Mouse (Mus musculus) hindbrain, postnatal 0 days (tissue): ENCODE results near the gene Kif7. TPM values are rescaled to one million over a fixed set of nuclear protein-coding genes. Genes with fewer than 3 reads are reported as not detected.

ENCODE experiments used
- ATAC-seq: fragments of 200-750 bp; cut with Nextera tagmentation; 2 replicates; pipeline ENCODE4 v1.8.0; 2017; ENCODE audit warnings: mild to moderate bottlenecking, moderate TSS enrichment, moderate library complexity
- DNase-seq: peaks from one replicate; pipeline ENCODE4 v3.0.0-alpha.2; 2015; ENCODE audit warnings: low spot score
- H3K27ac ChIP-seq: fragments of 300-500 bp; sonication (generic); 2 replicates; pipeline ENCODE4 v1.5.1; 2014; ENCODE audit warnings: mild to moderate bottlenecking
- H3K27me3 ChIP-seq: fragments of 300-500 bp; sonication (generic); 2 replicates; pipeline ENCODE4 v1.6.1; 2014; ENCODE audit warnings: low read length, mixed read lengths; ENCODE audit not compliant: insufficient read depth
- H3K36me3 ChIP-seq: fragments of 300-500 bp; sonication (generic); 2 replicates; pipeline ENCODE4 v1.6.1; 2014; ENCODE audit warnings: low read length, mixed read lengths; ENCODE audit not compliant: insufficient read depth
- H3K4me1 ChIP-seq: fragments of 300-500 bp; sonication (generic); 2 replicates; pipeline ENCODE4 v1.6.1; 2014; ENCODE audit warnings: antibody characterized with exemption, low read length, mixed read lengths; ENCODE audit not compliant: insufficient read depth
- H3K4me2 ChIP-seq: fragments of 300-500 bp; sonication (generic); 2 replicates; pipeline ENCODE4 v1.6.1; 2014; ENCODE audit warnings: low read depth, mild to moderate bottlenecking, low read length, moderate library complexity, mixed read lengths
- H3K4me3 ChIP-seq: fragments of 300-500 bp; sonication (generic); 2 replicates; pipeline ENCODE4 v1.5.1; 2014; ENCODE audit warnings: low read length
- H3K9ac ChIP-seq: fragments of 300-500 bp; sonication (generic); replicated peaks from 2 replicates; pipeline ENCODE4 v1.6.1; 2014; ENCODE audit warnings: mild to moderate bottlenecking, low read length, moderate library complexity, mixed read lengths
- H3K9me3 ChIP-seq: fragments of 300-500 bp; sonication (generic); 2 replicates; pipeline ENCODE4 v1.6.1; 2016; ENCODE audit warnings: low read length, mixed read lengths
- CTCF ChIP-seq: IDR thresholded peaks from 2 replicates; pipeline ENCODE4 v1.5.1; 2016; ENCODE audit warnings: antibody characterized with exemption, control low read depth, low read depth
- WGBS: fragments of 180-500 bp; shearing (Covaris S2); extraction: QIAGEN DNeasy Blood & Tissue Kit; methylation state at CpG from one replicate; pipeline ENCODE4 v1.1.7; 2014; 5-methylcytosine and 5-hydroxymethylcytosine counted together
- polyA plus RNA-seq: library from polyadenylated mRNA; unstranded; fragments of >200 nt; fragmentation: Nextera tagmentation; extraction: Ambion mirVana; gene quantifications from 2 replicates; pipeline ENCODE4 v1.2.1, GENCODE M21; 2015
- total RNA-seq: library from RNA; depleted of rRNA; stranded (reverse); fragments of >200 nt; gene quantifications from 2 replicates; pipeline ENCODE4 v1.2.3, GENCODE M21; 2014

The Kif7 gene
- total and polyA plus RNA-seq, 2 experiments from 2014 or later: 1.9 to 7.3 TPM

GRCm38 (mm10) chr7:79728219-79728618 lies 12.7 kb upstream of the Kif7 start:
- TF ChIP-seq CTCF: peak; percentile 78
- no peak overlapping the region for H3K4me2 ChIP-seq
- no peaks in the 10 kb centered on the region for H3K27me3 ChIP-seq
- no peaks in the 10 kb centered on the region for H3K9me3 ChIP-seq
- H3K4me1 ChIP-seq: no peaks in the 10 kb centered on the region
- H3K36me3 ChIP-seq: no peaks in the 10 kb centered on the region
- no peak overlapping the region for H3K4me3 ChIP-seq
- no peak overlapping the region for H3K9ac ChIP-seq
- 34% methylated on average over 6 of the region's 6 CpGs for WGBS
- no peak overlapping the region for H3K27ac ChIP-seq
- DNase-seq (peak; percentile 61), ATAC-seq (no peak)

GRCm38 (mm10) chr7:79727091-79727490 lies 11.6 kb upstream of the Kif7 start:
- Histone ChIP-seq H3K27me3 (no peaks in the 10 kb centered on the region), H3K9ac (no peak overlapping the region), H3K9me3 (no peaks in the 10 kb centered on the region), H3K4me1 (no peaks in the 10 kb centered on the region), H3K36me3 (no peaks in the 10 kb centered on the region), H3K4me2 (no peak overlapping the region), H3K4me3 (no peak overlapping the region), H3K27ac (no peak overlapping the region)
- DNase-seq (peak; percentile 64), ATAC-seq (0 out of 2 replicates have a peak, but pooled peaks have one; percentile 43)
- peak; percentile 69 for TF ChIP-seq CTCF
- 24% methylated on average over 2 of the region's 2 CpGs for WGBS

GRCm38 (mm10) chr7:79721386-79721977 lies 6.0 kb upstream of the Kif7 start:
- peak overlapping the region; percentile 22 for H3K27ac ChIP-seq
- H3K4me2 ChIP-seq: peak overlapping the region; percentile 73
- under 1% methylated on average over 46 of the region's 48 CpGs for WGBS
- peak overlapping the region; percentile 53 for H3K4me3 ChIP-seq
- H3K36me3 ChIP-seq: no peaks in the 10 kb centered on the region
- H3K27me3 ChIP-seq: no peaks in the 10 kb centered on the region
- DNase-seq (peak; percentile 73), ATAC-seq (peak; percentile 87)
- no peak for TF ChIP-seq CTCF
- peak overlapping the region; percentile 60 for H3K9ac ChIP-seq
- H3K4me1 ChIP-seq: no peaks in the 10 kb centered on the region
- H3K9me3 ChIP-seq: no peaks in the 10 kb centered on the region

- Histone ChIP-seq H3K9ac (peak overlapping the region; percentile 61), H3K27ac (peak overlapping the region; percentile 59), H3K4me3 (peak overlapping the region; percentile 37), H3K9me3 (no peaks in the 10 kb centered on the region), H3K4me2 (peak overlapping the region; percentile 65), H3K4me1 (no peaks in the 10 kb centered on the region), H3K27me3 (no peaks in the 10 kb centered on the region), H3K36me3 (no peaks in the 10 kb centered on the region)
- TF ChIP-seq CTCF: no peak; the same call in 1 of the 2 replicates
- ATAC-seq: peak; percentile 5; the same call in 1 of the 2 replicates
- WGBS: 34% methylated on average over 17 of the region's 17 CpGs
- DNase-seq: peak; percentile 17
Measured at GRCm38 (mm10) chr7:79710831-79711230, 4.7 kb downstream of the Kif7 start.

- Histone ChIP-seq H3K9ac (peak overlapping the region; percentile 61), H3K4me2 (peak overlapping the region; percentile 65), H3K36me3 (no peaks in the 10 kb centered on the region), H3K9me3 (no peaks in the 10 kb centered on the region), H3K27ac (peak overlapping the region; percentile 59), H3K4me3 (peak overlapping the region; percentile 37), H3K27me3 (no peaks in the 10 kb centered on the region), H3K4me1 (no peaks in the 10 kb centered on the region)
- ATAC-seq: peak; percentile 93
- TF ChIP-seq CTCF: peak; percentile 24; the same call in 1 of the 2 replicates
- WGBS: 3% methylated on average over 52 of the region's 55 CpGs
- peak; percentile 92 for DNase-seq
Measured at GRCm38 (mm10) chr7:79710130-79710607, 5.4 kb downstream of the Kif7 start.

GRCm38 (mm10) chr7:79705210-79705609 lies 10.3 kb downstream of the Kif7 start:
- Histone ChIP-seq H3K4me3 (no peak overlapping the region), H3K4me2 (no peak overlapping the region), H3K27me3 (no peaks in the 10 kb centered on the region), H3K9ac (no peak overlapping the region), H3K27ac (no peak overlapping the region), H3K9me3 (no peaks in the 10 kb centered on the region), H3K36me3 (0 out of 2 replicates have a peak, but pooled peaks cover 7% of the 10 kb centered on the region), H3K4me1 (no peaks in the 10 kb centered on the region)
- WGBS: 88% methylated on average over 5 of the region's 5 CpGs
- no peak for DNase-seq
- ATAC-seq: no peak
- no peak for TF ChIP-seq CTCF

GRCm38 (mm10) chr7:79702755-79703154 lies 12.8 kb downstream of the Kif7 start:
- H3K9me3 ChIP-seq: no peaks in the 10 kb centered on the region
- no peak for ATAC-seq
- no peak overlapping the region for H3K9ac ChIP-seq
- no peak overlapping the region for H3K4me3 ChIP-seq
- no peak overlapping the region for H3K27ac ChIP-seq
- WGBS: 80% methylated on average over 16 of the region's 16 CpGs
- H3K27me3 ChIP-seq: no peaks in the 10 kb centered on the region
- TF ChIP-seq CTCF: no peak
- H3K36me3 ChIP-seq: peaks cover 20% of the 10 kb centered on the region; the same call in 1 of the 2 replicates
- no peaks in the 10 kb centered on the region for H3K4me1 ChIP-seq
- DNase-seq: no peak
- H3K4me2 ChIP-seq: no peak overlapping the region
